Mouse (Mus musculus) heart, postnatal 4 days (tissue): Measurements from ENCODE around the gene Olfr702. TPM values are rescaled to one million over a fixed set of nuclear protein-coding genes. Genes with fewer than 3 reads are reported as not detected.

Experiments used
- DNase-seq: peaks from one replicate; pipeline ENCODE4 v3.0.0; 2021
- total RNA-seq, 2 experiments: library from RNA; stranded (reverse); gene quantifications; 2 replicates each; pipeline ENCODE4 v1.2.3; 2021

Gene Olfr702
- total RNA-seq: not detected

GRCm38 (mm10) chr7:106833793-106834192, at the start of gene Olfr702:
TSS of gene Olfr702 (minus strand) at chr7:106833893.
- no peak for DNase-seq

DNA sequence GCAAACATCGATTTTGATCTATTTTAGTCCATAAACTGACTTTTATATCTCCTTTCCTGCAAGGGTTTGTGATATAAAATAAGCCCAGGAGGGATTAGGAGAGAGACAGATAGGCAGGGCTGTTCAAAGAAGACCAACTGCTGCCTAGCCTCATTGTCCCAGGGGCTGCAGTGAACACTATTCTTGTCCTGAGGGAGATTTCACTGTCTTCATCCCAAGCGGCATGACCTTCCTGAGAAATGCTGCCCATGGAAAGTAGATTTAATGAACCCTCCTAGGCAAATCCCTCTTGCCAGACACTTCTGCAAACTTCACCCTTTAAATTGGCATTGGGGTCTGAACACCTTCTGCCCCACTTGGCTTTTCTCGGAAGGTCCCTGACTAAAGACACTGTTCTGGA, 43.1 kb upstream of the Olfr702 start, which contains the start of gene Olfr705:
TSS of gene Olfr705 (minus strand) at position 101 of the 400 bp plus-strand sequence.
- no peak for DNase-seq

- DNase-seq: no peak
These were observed 29.2 kb upstream of the Olfr702 start, which contains the start of gene Olfr704 for GRCm38 (mm10) chr7:106862885-106863284. TSS of gene Olfr704 (plus strand) at chr7:106863185.

- no peak for DNase-seq
These were observed 9.4 kb upstream of the Olfr702 start, which contains the start of gene Olfr703 for GRCm38 (mm10) chr7:106843060-106843459. TSS of gene Olfr703 (plus strand) at chr7:106843360.

GRCm38 (mm10) chr7:106818414-106818813, 15.3 kb downstream of the Olfr702 start:
- no peak for DNase-seq

DNA sequence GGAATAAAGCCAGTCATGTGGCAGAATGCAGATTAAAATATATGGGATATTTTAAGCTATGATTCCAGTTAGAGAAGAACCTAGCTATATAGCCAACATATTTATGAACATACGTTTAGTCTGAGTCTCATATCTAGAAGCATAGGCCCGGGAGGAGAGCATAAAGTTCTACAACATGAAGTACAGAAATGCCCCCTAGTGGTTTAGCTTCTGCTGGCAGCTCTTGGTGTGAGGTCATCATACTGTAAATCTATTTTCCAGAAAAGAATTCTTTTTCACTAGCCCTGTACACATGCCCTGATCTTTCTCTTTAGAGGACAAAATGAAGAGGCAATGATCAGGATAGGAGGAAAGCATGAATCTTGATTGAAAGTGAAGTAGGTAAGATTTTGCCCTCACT, 17.9 kb downstream of the Olfr702 start:
- peak; percentile 11 for DNase-seq

DNA sequence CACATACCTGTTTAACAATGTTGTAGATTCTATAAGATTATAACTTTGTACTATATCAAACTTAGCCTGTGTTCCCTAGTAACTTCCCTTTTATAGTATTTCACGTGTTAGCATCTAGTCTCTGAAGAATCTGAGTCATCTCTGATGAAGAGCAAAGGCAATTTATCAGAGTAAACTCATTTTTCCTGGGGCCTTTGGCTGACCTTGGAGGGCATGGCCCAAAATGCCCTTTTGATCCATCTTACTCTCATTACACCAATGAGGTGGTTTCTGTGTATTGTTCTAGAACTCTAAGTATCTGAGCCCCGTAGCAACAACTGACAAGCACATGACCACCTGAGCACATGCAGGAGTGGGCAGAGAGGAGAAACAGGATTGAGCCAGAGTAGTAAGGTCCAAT, 19.9 kb downstream of the Olfr702 start, which contains the start of gene Olfr701:
TSS of gene Olfr701 (plus strand) at position 301 of the 400 bp plus-strand sequence.
- DNase-seq: no peak

- DNase-seq: no peak
These were observed 25.0 kb downstream of the Olfr702 start, which contains the start of gene Olfr700 for GRCm38 (mm10) chr7:106808734-106809133. TSS of gene Olfr700 (minus strand) at chr7:106808834.

- no peak for DNase-seq
These were observed 40.6 kb downstream of the Olfr702 start, which contains the start of gene Olfr699 for GRCm38 (mm10) chr7:106793098-106793497. TSS of gene Olfr699 (minus strand) at chr7:106793198.

GRCm38 (mm10) chr7:106788330-106788729, 45.4 kb downstream of the Olfr702 start:
- DNase-seq: no peak

Other genes starting within 250 kb of the Olfr702 start
- not detected for gene Olfr693, start 153.3 kb downstream of the Olfr702 start, total RNA-seq
- gene Olfr694, start 142.1 kb downstream of the Olfr702 start, total RNA-seq: not detected
- not detected for gene Olfr695, start 117.5 kb downstream of the Olfr702 start, total RNA-seq
- gene Olfr697, start 91.5 kb downstream of the Olfr702 start, total RNA-seq: not detected
- gene Olfr698, start 78.5 kb downstream of the Olfr702 start, total RNA-seq: not detected
- not detected for gene Olfr699, start 40.7 kb downstream of the Olfr702 start, total RNA-seq
- gene Olfr700, start 25.1 kb downstream of the Olfr702 start, total RNA-seq: not detected
- not detected for gene Olfr701, start 19.8 kb downstream of the Olfr702 start, total RNA-seq
- not detected for gene Olfr703, start 9.5 kb upstream of the Olfr702 start, total RNA-seq
- gene Olfr704, start 29.3 kb upstream of the Olfr702 start, total RNA-seq: not detected
- gene Olfr705, start 43.0 kb upstream of the Olfr702 start, total RNA-seq: not detected
- not detected for gene Olfr706, start 54.3 kb upstream of the Olfr702 start, total RNA-seq
- gene Olfr707, start 67.3 kb upstream of the Olfr702 start, total RNA-seq: not detected
- gene Olfr1532-ps1, start 74.1 kb upstream of the Olfr702 start, total RNA-seq: not detected
- gene Olfr709-ps1, start 98.3 kb upstream of the Olfr702 start, total RNA-seq: under 1 TPM in 1 of 2 experiments, not detected in 1; 0.07 TPM
- not detected for gene Olfr710, start 114.4 kb upstream of the Olfr702 start, total RNA-seq
- gene Olfr6, start 130.0 kb upstream of the Olfr702 start, total RNA-seq: not detected
- not detected for gene Olfr711, start 141.6 kb upstream of the Olfr702 start, total RNA-seq
- gene Olfr2, start 172.2 kb upstream of the Olfr702 start, total RNA-seq: not detected
- gene Olfr713, start 197.3 kb upstream of the Olfr702 start, total RNA-seq: not detected
- gene Olfr714, start 237.1 kb upstream of the Olfr702 start, total RNA-seq: not detected